Mouse (Mus musculus) testis, postnatal 14 days (tissue): Measurements from ENCODE around the gene Rad51b.

ENCODE experiments used
- DNase-seq: peaks from one replicate; pipeline ENCODE4 v3.0.0; 2021; ENCODE audit warnings: low spot score

Rad51b gene

DNA sequence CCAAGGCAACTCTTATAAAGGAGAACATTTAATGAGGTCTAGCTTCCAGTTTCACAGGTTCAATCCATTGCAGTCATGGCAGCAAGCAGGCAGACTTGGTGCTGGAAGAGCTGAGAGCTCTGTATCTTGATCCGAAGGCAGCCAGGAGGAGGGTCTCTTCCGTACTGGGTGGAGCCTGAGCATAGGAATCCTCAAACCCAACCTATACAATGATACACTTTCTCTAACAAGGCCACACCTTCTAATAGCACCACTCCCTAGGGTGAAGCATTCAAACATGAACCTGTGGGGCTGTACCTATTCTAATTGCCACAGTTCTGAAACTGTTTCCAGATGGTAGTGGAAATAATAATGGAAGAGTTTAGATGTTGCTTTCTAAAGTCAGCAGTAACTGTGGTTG, 33.5 kb downstream of the Rad51b start:
- no peak for DNase-seq

DNA sequence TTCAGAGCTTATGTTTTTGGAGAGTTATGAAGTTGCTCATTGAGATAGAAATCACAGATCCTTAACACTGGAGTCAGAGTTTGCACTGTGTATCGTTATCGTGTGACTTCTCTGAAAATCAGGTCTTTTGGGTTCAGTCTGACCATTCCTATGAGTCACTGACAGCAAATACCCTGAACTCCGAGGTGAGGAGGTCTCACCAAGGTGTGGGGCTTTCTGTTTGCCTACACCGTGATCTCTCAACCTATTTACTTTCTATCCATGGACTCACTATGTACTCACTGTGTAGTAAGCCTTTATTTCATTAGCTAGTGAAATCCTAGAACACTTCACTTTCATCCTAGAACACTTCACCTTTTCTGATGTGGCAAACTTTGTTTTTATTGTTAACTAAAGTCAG, 34.6 kb downstream of the Rad51b start:
- no peak for DNase-seq

DNA sequence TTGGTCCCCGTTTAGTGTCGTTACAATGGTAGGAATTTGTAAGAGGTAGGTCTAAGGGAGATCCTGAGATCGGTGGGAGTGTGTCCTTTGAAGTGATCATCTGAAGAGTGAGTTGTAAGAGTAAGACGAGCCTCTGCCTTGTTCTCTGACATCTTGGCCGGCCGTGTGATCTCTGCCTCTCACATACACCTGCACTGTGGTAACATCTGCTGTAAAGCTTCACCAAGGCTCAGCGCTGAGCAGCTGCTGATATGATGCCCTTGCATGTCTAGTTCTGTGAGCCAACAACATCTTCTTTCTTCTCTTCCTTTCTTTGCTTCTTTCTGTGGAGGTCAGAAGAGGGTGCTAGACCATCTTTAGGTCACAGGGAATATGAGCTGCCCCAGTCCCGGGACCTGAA, 41.7 kb downstream of the Rad51b start:
- no peak for DNase-seq

DNA sequence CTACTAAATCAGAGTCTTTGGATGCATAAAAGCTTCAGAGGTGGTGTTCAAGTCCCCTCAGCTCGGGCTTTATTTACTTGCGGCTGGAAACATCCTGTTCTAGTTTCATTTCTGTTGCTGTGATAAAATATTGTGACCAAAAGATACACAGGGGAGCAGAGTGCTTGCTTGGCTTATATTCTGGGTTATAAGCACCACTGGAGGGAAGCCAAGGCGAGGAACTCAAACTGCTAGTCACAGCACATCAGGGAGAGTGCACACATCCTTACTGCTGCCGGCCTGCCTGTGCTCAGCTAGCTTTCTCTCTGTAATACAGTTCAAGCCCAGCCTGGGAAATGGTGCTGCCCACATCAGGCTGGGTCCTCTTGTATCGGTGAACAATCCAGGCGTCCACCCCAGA, 43.4 kb downstream of the Rad51b start:
- peak; percentile 33 for DNase-seq

DNA sequence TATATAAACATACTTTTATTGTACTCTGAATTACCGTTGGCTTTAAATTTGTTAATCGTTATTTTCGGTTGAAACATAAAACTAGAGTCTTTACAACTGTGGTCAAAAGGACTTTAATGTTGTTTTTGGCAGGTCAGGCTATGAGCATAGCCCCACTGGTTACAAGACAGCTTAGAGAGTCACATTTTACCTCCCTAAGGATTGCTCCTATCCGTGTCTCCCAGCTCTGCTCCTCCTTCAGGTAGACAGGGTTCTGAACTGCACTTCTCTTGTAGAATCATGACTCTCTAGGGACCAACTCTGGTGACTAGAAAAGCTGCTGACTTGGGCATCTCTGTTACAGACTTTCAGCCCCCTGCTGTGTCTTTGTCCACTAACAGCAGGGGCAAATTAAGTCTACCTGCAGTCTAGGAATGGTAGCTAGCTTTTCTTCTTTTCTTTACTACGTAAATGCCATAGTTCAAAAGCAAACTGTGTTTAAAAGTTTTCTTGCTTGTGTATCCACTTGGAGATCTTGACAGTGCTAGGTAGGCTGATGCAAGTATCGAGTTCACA, 44.3 kb downstream of the Rad51b start:
- DNase-seq = no peak

DNA sequence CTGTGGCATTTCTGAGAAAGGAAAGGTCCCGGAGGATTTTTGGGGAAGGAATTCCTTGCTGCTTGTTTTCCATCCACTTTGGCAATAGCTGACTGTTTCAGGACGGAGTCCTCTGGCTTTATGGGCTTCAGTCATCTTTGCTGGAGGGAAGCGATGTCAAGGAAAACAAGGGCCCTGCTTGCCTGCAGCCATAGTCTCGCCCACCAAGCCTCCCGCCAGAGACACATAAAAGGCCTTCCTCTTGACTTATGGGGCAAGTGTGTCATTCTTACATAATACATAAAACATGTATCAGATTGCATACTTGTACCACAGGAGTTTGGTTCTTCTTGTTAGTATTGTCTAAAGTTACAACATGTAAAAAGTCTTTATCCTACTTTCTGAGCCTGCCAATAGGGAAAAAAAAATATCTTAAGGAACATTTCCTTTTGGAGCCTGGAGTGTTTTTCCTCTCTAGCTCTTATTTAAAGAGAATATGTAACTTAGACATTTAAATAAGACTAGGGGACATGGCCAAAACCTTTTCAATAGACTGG, 49.2 kb downstream of the Rad51b start:
- no peak for DNase-seq

DNA sequence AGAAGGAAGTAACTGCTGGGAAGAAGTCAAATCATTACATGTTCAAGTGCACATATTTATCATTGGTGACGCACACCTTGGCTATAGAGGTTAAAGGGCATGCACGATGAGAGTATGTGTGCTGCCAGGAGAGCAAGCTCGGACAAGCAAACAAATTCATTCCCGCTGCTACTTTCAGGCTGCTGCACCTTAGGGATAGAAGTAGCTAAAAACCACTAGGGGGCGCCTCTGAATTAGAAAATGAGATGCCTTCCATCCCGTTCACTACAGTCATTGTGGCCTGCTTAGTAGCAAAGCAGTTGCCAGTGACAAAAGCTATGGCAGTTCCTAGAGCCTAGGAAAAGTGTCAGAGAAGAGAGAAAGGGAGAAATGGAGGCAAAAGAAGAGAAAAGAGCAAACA, 50.6 kb downstream of the Rad51b start:
- DNase-seq = peak; percentile 54

DNA sequence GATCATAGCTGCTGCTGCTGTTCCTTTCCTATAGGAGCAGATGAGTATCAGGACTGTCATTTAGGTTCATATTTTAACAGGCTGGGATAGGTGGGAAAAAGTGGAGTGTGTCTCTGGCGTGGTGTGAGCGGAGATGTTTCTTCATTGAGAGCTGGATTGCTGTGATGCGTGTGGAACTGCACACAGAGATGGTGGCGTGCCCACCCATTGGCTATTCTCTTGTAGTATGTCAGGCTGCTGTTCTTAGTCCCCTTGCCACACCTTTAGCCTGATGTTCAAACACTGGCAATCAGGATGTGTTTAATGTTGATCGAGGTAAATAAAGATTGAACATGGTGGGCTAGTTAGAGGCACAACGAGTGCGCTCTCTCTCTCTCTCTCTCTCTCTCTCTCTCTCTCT, 54.4 kb downstream of the Rad51b start:
- DNase-seq = no peak

DNA sequence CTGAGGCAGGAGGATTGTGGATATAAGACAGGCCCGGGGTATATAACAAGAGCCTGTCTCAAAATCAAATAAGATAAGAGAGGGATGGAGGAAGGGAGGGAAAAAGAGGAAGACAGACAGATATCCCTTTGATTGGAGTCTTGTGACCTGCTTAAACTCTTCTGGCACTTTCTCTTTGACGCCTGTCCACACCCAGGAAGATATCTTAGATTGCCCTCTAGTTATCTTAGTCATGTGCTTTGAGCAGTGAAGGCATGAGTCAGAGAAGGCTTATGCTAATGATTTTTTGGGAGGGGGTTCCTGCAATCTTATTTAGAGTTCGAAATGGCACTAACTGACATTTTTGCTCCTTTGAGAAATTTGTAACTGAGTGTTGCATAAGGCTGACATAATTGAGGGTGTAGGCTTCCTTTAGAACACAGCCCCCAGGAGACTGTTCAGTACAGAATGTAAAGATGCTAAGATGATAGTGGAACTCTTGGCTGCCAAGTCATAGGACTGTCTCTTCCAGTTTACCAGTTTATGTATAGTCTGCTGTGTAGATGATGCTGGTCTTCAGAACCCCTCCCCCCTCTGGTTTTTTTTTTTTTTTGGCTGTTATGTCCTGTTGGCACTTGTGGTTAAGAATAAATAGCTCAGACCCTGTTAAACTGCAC, 55.1 kb downstream of the Rad51b start:
- no peak for DNase-seq

DNA sequence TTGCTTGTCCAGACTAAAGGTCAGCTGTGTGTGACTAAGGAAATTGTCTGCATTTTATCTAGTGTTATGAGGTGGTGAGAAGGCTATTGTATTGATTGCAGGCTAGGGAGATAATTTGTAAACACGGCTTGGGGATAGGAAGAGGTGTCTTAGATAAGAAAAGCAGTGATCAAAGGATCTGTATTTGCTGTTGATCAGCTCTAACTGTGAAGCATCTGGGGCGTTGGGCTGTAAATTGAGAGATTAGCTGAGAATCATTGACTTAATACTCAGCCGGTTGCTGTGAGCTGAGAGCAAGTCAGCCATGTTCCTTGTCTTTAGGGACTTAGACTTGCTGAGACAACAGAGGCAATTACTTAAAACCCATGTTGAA, 55.6 kb downstream of the Rad51b start:
- no peak for DNase-seq

DNA sequence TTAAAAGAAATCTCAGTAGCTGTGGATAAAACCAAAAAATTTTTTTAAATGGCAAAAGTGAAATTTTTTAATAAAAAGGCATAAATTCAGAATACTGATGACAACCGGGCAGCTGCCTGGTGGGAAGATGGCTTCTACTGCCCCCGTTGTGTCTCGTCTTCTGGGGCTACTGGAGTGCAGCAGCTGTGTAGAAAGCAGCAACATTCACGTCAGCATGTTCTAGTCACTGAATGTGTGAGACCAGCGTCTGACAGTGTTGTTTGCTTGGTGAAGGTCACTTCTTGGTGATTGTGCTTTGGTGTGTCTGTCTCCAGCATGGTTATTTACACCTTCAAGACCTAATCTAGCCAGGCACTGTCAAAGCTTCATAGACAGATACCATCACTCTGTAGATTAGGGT, 56.3 kb downstream of the Rad51b start:
- DNase-seq = no peak

DNA sequence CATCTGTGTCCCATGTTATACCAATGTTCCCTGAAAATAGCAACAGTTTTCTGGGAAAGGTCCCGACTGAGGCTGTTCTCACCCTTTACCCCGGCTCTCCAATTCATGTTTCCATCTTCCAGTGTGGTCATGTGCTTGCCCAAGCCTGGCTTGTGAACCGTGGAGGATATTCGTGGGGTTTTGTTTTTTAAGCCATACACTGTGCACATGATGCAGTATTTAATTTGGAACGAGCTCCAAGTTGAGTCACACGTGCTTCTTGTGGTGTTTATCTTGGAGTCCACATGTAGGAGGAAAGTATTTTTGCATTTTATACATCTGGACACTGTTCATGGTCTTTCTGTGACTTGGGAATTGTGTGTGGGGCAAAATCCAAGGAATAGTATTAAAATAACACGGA, 57.5 kb downstream of the Rad51b start:
- no peak for DNase-seq

DNA sequence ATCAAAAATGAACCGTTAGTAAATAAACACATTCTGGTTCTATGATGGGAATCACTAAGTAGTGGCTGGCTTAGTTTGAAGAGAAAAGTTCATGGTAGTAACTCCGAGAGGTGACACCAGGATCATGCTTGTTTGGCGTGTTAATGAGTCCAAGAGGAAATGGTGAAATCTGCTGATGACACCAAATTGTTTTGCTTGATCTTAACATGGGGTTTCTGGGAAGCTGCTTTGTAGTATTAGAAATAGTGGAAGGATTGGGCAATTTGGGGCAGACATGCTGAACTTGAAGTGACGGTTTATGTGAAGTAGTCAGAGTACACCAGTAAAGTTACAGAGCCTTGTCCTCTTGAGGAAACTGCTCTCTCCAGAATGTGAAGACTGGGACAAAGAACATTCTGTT, 59.1 kb downstream of the Rad51b start:
- DNase-seq = no peak

DNA sequence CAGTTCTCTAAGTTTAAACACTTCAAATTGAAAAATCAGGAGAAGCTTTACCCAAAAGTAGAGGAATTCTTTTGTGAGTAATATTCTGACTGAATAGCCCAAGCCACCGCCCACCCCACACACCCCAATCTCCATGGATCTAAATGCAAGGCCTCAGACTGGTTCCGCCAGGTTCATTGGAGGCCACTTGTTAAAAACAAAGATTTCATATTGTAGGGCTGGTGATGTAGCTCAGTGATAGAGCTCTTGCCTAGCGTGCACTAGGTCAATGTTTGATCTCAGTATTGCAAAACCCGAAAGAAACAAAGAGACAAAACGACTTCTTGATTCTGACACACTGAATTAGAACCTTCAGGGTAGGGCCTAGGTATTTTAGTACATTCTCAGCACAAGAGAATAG, 60.5 kb downstream of the Rad51b start:
- no peak for DNase-seq

DNA sequence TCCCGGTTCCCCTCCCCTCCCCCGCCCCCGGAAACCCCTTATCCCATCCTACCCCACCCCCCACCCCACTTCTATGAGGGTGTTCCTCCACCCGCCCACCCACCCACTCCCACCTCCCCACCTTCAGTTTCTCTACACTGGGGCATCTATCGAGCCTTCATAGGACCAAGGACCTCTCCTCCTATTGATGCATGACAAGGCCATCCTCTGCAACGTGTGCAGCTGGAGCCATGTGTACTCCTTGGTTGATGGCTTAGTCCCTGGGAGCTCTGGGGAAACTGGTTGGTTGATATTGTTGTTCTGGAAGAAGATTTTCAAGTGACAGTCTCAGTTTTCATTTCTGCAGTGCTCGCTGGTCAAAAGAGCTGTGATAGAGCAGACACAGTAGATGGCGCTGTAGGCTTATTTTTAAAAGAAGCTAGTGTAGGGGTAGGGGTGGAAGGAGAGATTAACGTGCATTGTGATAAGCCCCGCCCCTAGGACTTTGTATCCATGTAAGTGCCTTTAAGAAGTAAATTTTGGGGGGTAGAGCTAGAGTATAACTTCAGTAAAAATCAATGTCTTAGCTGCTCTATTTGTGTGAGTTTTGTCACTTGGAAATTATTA, 61.6 kb downstream of the Rad51b start:
- no peak for DNase-seq

DNA sequence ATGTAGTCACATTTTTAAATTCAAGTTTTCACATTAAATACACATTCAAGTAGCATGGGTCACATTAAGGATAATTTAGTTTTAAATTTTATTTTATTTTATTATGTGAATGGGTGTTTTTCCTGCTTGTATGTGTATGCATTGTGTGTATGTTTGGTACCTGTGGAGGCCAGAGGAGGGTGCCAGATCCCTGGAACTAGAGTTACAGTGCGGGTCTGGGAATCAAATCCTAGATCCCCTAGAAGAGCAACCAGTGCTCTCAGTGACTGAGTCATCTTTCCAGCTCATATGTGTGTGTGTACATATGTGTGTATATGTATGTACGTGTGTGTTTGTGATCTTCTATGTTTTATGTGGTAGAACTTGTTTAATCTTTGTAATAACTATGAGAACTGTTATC, 62.3 kb downstream of the Rad51b start:
- DNase-seq = no peak

DNA sequence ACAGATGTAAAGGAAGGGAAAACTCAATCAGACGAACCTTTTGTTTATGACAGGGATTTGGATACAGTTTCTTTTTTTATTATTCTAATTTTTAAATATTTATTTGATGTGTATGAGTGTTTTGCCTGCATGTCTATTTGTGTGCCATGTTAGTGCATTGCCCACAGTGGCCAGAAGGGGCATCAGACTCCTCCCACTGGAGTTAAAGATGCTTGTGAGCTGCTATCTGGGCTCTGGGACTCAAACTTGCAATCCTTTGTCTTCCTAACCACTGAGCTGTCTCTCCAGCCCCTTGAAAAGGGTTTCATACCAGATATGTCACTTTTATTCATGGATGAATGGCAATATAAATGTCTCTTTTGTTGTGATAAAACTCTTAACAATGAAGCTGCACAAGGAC, 65.1 kb downstream of the Rad51b start:
- no peak for DNase-seq

DNA sequence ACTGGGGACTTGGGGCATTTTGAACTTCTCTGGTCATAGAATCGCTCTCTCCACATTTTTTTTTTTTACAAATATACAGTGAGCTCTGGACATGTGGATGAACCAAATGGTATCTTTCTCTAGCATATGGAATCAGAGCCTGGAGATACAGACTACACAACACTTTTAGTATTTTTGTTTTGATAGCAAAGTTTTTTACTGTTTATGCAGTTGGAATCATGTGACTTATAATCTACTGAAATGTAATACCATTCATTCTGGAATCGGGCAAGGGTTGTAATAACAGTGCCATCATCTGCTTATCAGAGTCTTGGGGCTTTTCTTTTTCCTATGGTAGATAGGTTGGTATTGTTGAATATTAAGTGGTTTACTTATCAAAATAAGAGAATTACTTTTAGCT, 67.2 kb downstream of the Rad51b start:
- no peak for DNase-seq

DNA sequence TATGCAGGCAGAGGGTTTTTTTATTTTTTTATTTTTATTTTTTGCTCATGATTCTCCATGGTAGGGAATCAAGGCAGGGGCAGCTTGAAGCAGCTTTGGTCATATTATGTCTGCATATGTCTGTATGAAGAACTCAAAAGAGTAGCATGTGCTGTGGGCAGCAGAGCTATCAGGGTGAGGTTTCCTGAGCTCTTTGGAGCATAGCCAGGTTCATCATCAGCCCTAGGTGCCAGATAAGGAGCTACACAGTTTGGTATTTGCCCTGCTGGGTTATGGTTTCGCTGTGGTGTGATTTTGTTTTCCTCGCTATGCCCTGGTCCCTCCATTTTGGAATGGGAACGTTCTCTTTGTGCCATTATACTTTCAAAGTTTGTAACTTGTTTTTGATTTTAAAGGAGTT, 71.7 kb downstream of the Rad51b start:
- no peak for DNase-seq

DNA sequence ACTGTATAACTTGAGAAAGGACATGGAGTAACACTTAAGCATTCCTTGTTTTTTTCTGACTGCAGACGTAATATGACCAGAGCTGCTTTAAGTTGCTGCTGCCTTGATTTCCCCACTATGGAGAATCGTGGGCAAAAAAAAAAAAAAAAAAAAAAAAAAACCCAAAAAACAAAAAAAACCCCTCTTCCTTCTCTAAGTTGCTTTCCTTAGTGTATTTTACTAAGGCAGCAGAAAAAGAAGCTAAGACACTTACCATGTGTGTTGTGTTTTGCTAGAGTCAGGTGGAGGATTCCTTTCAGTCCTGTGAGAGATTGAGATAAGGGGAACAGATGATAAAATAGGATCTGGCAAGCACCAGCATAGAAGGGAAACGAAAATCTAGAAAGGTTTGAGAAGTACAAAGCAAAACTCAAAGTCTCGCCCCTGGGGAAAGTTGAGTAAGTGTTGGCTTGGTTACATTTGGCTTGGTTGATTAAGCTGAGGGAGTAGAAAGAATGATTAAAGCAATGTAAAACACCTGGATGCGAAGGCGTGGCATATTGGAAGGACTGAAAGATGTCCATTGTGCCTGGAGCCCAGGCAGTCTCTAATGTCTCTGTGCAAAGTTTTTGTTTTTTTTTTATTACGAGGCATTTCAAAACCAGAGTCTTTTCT, 72.6 kb downstream of the Rad51b start:
- no peak for DNase-seq

DNA sequence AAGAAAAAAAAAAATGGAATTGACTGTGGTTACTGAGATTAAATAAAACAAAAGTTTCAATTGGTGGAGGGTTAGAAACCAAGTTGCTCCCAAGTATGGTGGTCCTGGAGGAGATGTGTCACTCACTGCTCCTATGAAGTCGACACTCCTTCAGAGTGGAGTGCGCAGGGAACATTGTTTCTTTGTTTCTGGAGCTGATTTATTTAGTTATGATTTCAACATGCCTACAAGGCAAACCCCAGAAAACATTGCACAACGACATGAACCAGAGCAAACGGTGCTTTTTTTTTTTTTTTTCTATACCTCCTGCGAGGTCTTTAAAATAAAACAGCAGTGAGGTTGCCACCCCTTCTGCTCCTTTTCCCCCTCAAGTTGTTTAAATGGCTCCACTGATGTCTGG, 75.6 kb downstream of the Rad51b start:
- no peak for DNase-seq

DNA sequence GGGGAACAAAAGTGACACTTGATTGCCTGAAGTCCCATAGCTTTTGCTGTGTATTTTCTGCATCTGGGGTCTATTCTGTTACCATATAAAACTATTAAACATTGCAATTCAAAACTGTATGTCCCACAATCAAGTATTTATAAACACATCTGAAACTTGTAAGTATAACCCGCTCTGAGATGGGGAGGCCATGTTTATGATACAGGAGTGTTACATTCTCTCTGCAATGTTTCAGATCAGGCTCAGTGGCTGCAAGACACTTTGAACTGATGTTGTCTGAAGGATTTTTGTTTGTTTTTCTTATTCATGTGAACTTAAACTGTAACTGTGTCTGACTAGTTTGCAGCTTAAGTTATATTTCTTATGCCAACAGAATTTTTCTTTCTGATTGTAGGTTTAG, 80.3 kb downstream of the Rad51b start:
- DNase-seq = no peak

DNA sequence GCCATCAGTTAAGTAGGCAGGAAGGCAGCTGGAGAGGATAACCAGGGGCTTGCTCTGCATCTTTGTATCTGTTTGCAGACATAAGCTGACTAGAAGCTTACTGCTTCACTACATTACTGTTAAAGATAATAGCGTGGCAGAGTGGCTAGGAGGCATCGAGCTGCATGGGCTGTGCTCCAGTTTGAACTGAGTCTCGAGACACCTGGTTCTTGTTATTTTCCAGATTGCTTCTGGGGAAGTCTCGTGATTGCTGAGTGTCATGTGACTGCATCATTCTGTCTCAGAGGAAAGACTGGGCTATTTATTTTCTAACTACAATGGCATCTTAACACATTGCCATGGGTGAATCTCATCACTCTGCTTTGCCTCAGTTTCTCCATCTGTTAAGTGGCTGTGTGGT, 80.8 kb downstream of the Rad51b start:
- DNase-seq = no peak
